Mouse (Mus musculus) retina, embryonic 14.5 days (tissue): ENCODE results near the gene Icmt.

Source experiments
- DNase-seq: peaks from one replicate; pipeline ENCODE4 v3.0.0-alpha.2; 2015; ENCODE audit warnings: low spot score

Icmt gene

DNA sequence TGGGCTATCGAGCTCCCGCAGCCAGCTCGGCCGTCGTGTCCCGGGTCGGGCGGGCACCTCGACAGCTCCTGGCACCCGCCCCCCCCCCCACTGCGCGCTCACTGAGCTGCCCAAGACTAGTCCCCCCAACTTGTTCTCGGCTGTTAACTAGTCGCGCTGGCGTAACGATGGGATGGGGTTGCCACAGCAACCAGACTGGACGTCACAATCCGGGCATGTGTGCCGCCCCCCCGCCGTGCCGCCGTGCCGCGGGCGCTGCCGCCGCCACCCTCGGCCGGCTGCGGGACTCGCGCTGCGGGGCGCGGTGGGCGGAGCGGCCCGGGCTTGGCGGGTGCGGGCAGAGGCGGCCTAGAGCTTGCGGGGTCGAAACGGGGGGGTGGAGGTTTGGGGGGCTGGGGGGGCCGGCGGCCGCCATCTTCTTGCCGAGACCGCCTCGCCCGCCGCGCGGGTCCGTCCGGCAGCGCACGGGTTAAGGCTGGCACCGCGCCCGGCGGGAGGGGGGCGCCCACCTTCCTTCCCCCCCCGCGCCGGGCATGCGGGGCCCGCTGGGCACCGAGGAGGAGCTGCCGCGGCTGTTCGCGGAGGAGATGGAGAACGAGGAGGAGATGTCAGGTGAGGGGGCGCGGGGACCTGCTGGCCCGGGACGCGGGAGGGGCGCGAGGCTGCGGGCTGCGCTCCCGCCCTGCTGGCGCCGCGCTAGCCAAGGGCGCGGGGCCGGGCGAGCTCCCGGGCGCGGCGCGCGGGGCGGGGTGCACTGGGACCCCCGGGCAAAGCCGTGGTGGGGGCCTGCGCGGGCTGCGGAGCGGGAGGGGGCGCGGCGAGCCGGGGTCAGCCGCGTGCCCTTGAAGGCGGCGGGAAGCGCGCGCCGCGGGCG lies 41.6 kb downstream of the Icmt start, which contains the start of gene Chd5:
TSS of gene Chd5 (plus strand) at position 233 of the 874 bp plus-strand sequence.
- DNase-seq: peak; percentile 41

DNA sequence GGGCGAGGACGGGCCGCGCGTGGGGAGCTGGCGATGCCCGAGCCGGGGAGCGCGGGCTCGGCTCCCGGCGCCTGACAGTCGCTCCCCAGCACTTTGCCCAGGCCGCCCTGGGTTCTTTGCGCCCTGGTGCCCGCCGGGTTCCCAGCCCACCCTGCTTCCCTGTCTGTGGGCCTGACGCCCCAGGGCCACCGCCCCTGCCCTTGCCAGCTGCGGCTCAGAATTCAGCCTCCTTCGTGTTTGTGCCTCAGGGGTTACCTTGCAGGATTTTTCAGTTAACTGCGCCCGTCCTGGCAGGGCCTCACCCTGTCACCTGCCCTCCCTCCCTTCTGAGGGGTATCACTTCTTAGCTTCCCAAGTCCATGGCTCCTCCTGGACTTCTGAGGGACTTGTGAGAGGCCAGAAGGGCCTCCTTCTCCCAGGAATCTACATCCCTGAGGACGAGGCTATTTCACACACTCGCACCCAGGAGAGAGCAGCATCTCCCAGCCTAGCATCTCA lies 42.3 kb downstream of the Icmt start:
- DNase-seq: no peak

DNA sequence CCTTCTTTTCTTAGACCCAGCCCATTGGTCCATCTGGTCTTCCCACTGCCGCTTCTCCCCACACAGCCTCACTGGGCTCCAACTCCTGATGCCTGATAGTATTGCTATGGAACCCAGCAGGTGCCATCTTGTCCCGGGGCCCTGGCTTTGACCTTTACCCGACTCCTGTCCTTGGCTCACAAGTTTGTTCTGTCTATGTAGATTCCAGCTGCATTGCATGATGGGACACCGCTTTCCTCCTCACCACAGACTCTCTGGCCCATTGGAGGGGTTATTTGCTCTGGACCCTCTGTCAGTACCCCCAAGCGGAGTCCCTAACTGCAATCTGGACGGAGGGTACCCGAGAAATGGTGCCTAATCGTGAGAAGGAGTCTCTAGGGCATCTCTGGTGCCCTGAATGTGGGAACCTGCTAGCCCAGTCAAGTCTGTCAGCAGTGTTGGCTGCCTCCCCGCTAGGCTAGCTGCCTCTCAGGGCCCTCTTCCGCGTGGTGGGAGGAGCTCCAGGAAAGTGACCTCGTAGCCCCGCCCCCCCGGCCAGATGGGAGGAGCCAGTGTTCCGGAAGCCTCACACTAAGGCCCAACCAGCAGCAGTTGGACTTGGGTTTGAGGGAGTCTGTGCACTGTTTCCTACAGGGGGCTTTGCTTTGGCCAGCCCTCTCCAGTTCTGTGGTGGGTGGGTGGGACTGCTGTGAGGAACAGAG lies 43.7 kb downstream of the Icmt start:
- DNase-seq: peak; percentile 56

DNA sequence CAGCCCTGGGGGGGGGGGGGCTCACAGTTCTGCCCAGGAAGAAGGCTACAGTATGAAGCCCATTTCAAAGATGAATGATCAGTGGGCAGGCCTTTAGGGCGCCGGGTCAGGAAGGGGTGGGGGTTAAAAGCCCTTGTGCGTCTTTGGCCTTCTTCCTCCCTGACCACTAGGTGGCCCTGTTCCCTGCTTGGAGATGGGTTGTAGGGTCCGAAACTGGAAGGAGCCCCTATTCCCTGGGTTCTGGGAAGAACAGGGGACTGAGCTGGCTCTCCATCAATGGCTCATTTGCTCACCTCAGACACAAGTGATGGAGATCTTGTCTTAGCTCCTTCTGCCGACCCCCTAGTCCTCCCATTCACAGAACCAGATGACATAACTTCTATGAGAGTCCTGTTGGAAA lies 46.3 kb downstream of the Icmt start:
- peak; percentile 76 for DNase-seq

DNA sequence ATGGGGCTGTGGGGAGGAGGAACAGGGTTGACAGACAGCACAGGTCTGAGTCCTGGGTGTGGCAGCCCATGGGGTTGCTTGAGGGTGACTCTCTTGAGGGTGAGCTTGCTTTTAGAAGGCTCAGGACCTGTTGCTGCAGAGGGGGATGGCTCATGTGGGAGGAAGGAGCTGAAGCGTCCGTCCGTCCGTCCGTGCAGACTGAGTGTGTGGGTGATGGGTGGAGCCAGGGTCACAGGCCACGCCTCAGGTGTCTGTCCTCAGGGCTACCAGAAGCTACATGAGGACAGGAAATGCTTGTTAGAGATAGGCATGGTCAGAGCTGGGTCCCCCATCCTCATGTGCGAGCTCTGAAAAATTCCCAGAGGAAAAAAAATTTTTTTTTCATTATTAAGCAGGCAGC lies 47.6 kb downstream of the Icmt start:
- no peak for DNase-seq

DNA sequence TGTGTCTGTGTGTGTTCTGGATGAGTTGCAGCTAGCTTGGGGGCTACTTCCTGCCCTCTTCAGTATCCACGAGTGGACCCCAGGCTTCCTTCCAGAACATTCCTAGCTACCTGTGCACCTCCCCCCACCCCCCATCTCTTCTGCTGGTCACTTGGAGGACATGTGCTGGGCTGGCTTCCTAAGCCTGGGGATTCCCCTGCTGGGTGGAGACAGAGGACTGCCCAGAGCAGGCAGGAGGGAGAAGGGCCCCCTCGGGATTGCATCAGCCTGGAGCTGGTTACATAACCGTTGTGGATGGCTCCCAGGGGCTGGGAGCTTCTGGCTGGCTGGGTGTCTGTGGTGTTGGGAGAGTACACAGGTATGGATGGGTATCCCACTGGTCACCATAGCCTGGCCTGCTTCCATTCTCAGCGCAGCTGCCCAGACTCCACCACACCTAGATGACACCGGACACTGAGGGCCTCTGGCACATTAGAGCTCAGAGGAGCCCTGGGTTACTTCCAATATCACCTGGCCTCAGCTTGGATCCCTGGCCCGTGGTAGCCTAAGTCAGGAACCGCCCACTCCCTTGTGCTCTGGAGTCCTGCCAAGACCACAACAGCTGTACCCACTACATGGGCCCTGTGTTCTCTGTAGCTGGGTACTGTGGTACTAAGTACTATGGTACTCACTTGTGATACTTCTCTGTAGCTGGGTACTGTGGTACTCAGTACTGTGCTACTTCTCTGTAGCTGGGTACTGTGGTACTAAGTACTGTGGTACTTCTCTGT lies 48.3 kb downstream of the Icmt start:
- DNase-seq: no peak

DNA sequence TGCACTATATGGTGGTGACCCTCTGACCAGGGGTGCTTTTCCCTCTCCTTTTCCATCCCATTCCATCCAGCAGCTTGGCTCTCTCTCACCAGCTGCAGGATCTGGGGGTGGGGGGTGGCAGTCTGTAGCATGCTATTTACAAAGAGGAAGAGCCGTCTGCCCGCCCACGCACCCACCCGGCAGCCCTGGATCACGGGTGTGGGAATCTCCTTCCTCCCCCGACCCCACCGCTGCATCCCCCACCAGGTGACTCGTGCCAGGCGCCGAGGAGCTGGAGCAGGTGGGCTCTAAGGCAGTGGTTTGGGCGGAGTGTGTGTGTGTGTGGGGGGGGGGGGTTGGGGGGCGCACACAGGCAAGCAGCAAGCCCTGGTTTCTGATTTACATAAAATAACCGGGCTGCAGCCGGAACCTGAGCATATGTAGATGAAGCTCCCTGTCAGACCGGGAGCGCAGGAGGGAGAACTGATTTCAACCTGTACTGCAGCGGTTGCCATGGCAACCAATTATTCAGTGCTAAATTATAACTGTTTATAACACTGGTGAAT lies 52.9 kb downstream of the Icmt start:
- DNase-seq: peak; percentile 42

DNA sequence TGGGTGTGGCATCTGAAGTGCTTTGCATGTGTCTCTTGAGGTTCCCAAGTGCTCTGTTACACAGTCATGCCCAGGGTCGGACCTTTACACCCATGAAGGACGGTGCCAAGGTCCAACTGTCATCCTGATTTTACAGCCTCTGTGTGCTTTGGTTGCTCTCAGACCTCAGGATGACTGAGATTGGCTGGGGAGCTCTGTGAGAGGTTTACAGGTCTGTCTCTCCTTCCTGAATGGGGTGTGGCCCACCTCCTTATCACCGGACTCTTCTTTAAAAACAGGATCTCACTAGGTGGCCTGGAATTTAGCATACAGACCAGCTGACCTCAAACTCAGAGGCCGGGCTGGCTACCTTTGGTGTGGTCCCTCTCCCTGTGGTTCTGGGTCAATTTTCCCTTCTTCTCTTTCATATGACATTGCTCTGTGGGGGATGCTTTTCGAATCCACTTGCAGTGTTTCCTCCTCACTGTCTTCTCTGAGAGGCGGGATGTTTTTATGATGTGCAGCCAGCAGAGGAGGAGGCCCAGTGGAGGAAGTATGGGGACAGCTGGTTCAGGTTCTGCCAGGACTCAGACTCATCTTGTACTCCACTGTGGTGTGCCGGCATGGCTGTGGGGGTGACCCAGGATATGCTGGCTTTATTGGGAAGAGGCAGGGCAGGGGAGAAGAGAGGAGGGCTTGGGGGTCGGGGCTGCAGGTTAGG lies 53.8 kb downstream of the Icmt start:
- no peak for DNase-seq

DNA sequence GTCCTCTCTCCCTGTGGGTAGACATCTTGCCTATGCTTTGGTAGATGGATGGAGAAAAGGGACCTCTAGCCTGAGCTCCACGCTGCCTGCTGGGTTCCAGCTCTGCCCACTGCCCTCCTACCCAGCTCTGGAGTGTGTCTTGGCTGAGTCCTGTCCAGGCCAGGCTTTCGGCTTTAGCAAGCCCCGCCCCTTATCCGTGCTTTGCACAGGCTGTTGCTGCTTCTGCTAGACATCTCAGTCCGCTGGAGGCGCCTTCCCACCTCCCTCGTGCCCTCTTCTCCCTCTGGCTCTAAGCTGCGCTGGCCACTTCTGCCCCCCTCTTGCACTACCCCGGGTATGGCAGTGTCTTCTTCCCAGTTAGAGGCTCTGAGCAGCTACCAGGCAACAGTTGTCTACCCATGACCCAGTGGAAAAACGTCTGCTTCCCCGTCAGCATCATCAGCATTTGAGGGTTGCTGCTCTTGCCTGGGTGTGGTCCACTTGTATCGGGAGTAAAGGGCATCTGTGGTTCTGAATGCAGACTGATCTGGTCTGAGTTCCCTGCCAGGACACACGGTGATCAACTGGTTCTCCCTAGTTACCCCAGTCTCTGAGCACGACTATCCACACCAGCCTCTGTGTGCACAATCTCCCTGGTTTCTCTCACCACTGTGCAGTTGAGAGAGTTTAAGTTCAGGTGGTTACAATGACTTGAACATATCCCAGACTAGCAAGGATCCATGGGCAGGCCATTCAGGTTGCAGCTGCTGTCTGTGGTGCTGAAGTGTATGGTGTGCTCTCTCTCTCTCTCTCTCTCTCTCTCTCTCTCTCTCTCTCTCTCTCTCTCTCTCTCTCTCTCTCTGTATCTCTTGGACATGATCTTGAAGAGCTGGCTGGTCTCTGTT lies 54.6 kb downstream of the Icmt start:
- DNase-seq: peak; percentile 58

DNA sequence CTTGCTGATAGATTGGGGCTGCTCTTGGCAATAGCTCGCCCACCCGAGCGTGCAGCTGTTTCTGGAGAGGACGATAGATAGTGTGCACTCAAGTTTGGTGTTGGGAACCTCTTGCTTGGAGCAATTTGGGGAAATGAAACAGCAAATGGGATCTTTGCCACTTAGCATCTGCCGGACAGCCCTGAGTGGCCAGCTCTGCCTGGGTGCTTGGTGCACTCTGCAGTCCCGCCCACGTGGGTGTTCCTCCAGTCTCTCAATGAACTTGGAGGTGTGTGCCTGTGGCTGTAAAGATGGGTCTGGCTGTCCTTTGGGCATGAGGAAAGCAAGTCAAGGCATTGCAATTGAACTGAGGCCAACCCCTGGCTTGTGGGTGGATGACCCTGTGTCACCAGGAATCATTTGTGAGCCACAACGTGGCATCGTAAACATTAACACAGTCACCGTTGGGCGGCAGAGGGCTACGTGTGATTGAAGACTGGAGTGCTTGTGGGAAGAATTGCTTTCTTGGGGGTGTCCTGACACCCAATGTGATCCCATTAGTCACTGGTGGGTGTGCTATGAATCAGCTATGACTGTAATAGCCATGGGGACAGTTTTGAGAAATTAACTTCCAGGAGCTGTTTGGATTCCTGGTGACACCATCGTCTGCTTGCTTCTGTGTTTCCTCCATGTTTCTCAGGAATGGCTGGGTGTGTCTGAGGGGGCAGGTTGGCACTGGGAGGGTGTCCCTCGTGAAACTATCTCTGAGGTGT lies 57.0 kb downstream of the Icmt start:
- no peak for DNase-seq

DNA sequence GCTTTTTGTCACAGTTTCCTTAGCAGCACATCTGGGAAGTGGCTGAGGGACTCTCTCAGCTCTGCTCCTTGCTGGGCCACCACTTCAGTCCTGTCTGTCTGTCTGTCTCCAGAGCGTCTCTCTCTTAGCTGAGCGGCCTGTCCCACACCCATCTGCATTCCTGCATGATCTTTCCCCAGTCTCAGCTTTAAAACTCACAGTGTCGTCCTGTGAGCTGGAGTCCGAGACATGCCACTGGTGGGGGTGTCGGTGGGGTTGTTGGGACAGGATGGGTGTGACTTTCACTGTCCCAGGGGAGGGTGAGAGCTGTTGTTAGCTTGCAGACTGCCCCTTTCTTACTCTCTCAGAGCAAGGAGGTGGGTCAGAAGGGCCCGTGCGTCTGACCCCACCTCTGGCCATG lies 58.6 kb downstream of the Icmt start:
- DNase-seq: no peak
